Mouse (Mus musculus) neural tube, embryonic 10.5 days (tissue): ENCODE measurements around the gene Tbc1d24.

Experiments used
- DNase-seq: peaks from one replicate; pipeline ENCODE4 v3.0.0-alpha.2; 2017; ENCODE audit warnings: low spot score; ENCODE audit errors: extremely low spot score

Gene Tbc1d24

GRCm38 (mm10) chr17:24205284-24205888, at the start of gene Tbc1d24:
TSS of gene Tbc1d24 (minus strand) at chr17:24205562.
- DNase-seq = peak; percentile 96

- DNase-seq = no peak
These were observed 47.0 kb upstream of the Tbc1d24 start for GRCm38 (mm10) chr17:24252329-24252728.

GRCm38 (mm10) chr17:24251320-24252069, 46.1 kb upstream of the Tbc1d24 start, which contains the start of gene Ccnf:
TSS of gene Ccnf (minus strand) at chr17:24251484.
- DNase-seq = peak; percentile 95

- no peak for DNase-seq
These were observed 45.6 kb upstream of the Tbc1d24 start for GRCm38 (mm10) chr17:24250988-24251319.

- DNase-seq = no peak
These were observed 43.3 kb upstream of the Tbc1d24 start for GRCm38 (mm10) chr17:24248641-24249040.

GRCm38 (mm10) chr17:24244061-24244460, 38.7 kb upstream of the Tbc1d24 start:
- DNase-seq = no peak

GRCm38 (mm10) chr17:24243311-24243969, 38.1 kb upstream of the Tbc1d24 start:
- no peak for DNase-seq

- DNase-seq = no peak
These were observed 31.6 kb upstream of the Tbc1d24 start for GRCm38 (mm10) chr17:24236921-24237320.

GRCm38 (mm10) chr17:24236479-24236878, 31.1 kb upstream of the Tbc1d24 start:
- DNase-seq = no peak

GRCm38 (mm10) chr17:24227941-24228340, 22.6 kb upstream of the Tbc1d24 start:
- DNase-seq = no peak

GRCm38 (mm10) chr17:24226721-24227120, 21.4 kb upstream of the Tbc1d24 start:
- no peak for DNase-seq

GRCm38 (mm10) chr17:24225851-24226250, 20.5 kb upstream of the Tbc1d24 start:
- no peak for DNase-seq

- no peak for DNase-seq
These were observed 19.4 kb upstream of the Tbc1d24 start for GRCm38 (mm10) chr17:24224741-24225140.

- no peak for DNase-seq
These were observed 18.2 kb upstream of the Tbc1d24 start for GRCm38 (mm10) chr17:24223513-24223912.

GRCm38 (mm10) chr17:24222653-24223052, 17.3 kb upstream of the Tbc1d24 start:
- DNase-seq = peak; percentile 22

- DNase-seq = peak; percentile 88
These were observed 15.4 kb upstream of the Tbc1d24 start, which contains the start of gene Tedc2 for GRCm38 (mm10) chr17:24220435-24221411. TSS of gene Tedc2 (minus strand) at chr17:24220851.

- DNase-seq = no peak
These were observed 11.5 kb upstream of the Tbc1d24 start for GRCm38 (mm10) chr17:24216836-24217235.

- DNase-seq = no peak
These were observed 7.8 kb upstream of the Tbc1d24 start for GRCm38 (mm10) chr17:24213186-24213585.

- no peak for DNase-seq
These were observed 7.2 kb upstream of the Tbc1d24 start for GRCm38 (mm10) chr17:24212441-24213018.

- DNase-seq = peak; percentile 72
These were observed 6.5 kb upstream of the Tbc1d24 start for GRCm38 (mm10) chr17:24211631-24212440.
